Mouse (Mus musculus) layer of hippocampus, adult 18-20 months (tissue): ENCODE measurements around the gene Slc39a1. TPM values are rescaled to one million over a fixed set of nuclear protein-coding genes. Genes with fewer than 3 reads are reported as not detected.
"Not testable (repeated sequence)": the region's sequence is repeated elsewhere in the genome, so short reads cannot be mapped to it uniquely, and the experiment has no call there.

Experiments
- DNase-seq, 2 experiments: peaks; one replicate each; pipeline ENCODE4 v3.0.0; 2022; ENCODE audit warnings: low spot score in 2 of 2
- total RNA-seq, 2 experiments: library from RNA; stranded (reverse); gene quantifications; 2 replicates each; pipeline ENCODE4 v1.2.3; 2021

Gene Slc39a1
- total RNA-seq, 2 experiments from 2014 or later = 39.0 to 45.3 TPM

DNA sequence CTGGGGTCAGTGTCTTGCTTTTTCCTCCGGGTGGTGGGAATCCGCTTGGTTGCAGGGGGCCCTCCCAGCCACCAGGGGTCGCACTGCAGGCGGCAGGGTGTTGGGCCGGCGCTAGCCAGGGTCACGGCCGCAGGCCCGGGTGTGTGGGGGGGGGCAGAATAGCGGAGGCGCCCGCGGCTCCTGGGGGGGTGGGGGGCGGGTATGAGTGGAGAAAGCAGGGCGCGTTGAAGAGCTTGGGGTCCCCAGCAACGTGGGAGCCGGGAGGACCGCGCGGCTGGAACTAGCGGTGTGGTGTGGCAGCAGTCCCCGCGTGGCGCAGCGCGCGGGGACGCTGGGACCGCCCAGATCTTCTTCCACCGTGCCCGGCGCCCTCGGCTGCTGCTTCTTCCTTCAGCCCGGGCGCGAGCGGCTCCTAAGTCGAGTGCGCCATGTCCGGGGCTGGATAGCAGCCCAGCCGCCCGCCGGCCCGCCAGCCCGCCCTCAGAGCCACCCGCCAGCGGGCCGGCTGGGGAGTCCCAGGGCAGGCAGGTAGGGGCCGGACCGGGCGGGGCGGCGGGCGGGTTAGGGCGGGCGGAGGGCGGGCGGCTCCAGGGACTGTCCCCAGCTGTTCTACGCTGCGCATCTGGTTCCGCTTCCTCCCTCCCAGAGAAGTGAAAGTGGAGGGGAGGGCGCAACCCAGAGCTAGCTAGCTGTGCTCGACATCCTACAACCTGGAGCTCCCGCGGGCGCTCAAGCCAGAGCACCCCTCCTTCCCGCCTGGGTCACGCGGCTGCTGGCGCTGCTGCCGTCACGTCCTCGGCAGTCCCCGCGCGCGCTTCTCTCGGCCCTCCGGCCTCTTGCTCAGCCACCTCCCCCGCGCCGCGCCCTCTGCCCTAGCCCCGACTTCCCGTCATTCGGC lies 17.3 kb downstream of the Slc39a1 start, which contains the start of gene Dennd4b:
Gene Dennd4b, plus strand, starts transcription at position 152 of the 898 bp plus-strand sequence.
- DNase-seq = peak; percentile 75 to 86

DNA sequence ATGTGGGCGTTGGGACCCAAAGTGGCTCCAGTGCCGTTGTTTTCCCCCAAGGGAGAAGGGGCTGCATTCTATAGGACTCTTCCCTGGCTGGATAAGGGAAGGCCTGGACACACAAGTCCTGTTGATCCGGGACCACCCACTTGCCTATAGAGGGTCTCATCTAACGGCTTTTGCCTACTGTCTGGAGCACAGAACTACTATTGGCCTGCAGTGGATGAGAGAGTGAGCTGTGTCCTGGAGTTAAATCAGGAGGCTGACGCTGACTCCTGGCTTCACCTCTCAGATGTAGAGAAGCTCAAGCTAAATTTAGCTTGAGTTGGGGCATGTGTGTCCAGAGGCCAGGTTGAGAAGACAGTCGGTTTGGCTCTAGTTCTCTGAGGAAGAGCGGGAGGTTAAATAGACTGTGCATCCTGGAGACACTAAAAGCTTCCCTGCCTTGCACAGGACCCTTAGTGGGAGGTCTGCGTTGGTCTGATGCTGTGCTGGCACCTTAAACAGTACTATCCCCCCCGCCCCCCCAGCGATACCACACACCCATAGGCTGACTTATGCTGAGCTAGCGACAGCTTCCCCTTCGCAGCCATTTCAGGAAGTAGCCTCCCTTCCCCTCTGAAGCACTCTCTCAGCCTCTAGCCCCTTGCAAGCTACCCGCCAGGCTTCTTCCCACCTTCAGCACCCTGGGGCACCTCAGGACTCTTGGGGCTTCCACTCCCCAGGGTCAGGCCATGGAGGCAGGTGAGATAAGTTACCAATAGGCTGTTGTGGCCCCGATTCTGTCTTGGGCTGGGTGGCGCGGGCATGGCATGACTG lies 18.2 kb downstream of the Slc39a1 start:
- DNase-seq = no peak

DNA sequence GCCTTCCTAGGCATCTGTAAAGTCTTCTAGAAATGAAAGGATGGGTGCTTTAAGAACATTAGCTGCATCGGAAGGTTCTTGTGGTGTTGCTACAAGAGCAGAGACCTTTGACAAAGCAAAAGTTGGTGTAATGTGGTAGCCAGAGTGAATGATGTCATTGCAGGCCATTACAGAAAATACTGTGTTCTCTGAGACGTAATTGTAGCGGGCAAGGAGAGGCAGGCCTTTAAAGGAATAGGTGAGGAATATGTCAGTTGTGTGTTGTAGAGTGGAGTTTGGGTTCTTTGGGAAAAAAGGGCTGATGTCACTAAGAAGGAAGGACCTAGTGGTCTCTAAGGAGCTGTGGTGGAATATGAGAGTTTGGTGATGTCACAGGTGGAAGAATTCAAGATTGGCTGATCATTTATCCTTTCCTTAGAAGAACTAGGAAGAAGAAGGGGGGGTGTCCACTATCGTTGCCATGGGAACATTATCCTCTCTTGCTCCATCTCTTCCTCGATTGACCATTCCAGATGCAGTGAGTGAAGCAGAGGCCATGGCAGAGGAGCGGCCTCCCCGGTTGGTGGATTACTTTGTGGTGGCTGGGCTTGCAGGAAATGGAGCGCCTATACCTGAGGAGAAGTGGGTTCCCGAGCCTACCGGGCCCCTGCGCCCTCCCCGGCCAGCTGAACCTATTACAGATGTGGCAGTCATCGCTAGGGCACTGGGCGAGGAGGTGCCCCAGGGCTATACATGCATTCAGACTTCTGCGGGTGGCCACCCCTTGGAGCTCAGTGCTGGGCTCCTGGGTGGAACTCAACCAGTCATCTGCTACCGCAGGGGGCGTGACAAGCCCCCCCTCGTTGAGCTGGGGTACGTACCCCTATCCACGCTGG lies 19.2 kb downstream of the Slc39a1 start:
- DNase-seq = no peak

DNA sequence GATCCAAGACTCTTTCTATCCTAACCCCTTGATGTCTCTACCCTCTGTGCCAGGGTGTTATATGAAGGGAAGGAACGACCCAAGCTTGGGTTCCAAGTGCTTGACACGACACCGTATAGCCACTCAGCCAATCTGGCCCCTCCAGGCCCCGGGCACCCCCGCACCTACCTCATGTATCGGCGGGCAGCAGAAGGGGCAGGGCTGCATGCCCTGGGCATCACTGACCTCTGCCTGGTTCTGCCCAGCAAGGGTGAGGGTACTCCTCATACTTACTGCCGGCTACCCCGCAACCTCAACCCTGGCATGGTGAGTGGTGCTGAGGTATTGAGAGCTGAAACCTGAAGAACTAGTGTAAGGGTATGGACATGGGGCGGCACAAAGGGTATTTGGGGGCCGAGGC lies 20.2 kb downstream of the Slc39a1 start:
- no peak for DNase-seq

DNA sequence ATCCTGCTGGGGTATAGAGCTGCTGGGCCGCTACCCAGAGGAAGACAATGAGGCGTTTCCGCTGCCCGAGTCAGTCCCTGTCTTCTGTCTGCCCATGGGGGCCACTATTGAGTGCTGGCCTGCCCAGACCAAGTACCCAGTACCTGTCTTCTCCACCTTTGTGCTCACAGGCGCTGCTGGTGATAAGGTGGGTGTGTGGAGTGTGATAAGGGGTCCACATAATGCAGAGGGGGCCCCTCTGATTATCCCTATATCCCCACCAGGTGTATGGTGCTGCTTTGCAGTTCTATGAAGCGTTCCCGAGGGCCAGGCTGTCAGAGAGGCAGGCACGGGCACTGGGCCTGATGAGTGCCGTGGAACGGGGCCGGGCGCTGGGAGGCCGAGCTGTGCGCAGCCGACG lies 21.0 kb downstream of the Slc39a1 start:
- DNase-seq = no peak

DNA sequence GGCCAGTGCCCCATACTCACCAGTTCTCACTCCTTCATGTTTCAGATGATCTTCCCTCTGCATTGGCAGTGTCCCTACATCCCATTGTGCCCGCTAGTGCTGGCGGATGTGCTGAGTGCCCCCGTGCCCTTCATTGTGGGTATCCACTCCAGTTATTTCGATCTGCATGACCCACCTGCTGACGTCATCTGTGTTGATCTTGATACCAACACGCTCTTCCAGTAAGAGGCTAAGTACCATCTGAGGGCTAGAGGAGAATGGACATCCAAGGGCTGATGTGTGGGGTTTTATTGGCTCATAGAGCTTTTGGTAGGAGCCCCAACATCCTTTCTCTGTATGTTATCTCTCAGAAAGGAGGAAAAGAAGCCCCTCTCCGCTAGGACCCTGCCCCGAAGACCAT lies 22.8 kb downstream of the Slc39a1 start:
- DNase-seq = no peak

DNA sequence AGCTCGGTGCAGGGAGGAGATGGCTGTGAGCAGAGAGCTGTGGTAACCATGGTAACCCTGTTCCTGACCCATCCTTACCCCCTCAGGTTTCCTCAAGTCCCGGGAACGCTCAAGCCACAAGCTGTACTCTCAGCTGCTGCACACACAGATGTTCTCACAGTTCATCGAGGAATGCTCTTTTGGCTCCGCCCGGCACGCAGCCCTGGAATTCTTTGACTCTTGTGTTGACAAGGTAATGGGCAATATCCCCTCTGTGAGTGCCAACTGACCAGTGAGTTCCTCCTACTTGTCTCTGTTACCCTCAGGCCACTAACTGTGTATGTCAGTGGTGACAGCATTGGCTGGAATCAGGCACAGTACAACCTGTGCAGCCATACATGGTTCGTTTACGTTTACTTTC lies 24.2 kb downstream of the Slc39a1 start:
- no peak for DNase-seq

DNA sequence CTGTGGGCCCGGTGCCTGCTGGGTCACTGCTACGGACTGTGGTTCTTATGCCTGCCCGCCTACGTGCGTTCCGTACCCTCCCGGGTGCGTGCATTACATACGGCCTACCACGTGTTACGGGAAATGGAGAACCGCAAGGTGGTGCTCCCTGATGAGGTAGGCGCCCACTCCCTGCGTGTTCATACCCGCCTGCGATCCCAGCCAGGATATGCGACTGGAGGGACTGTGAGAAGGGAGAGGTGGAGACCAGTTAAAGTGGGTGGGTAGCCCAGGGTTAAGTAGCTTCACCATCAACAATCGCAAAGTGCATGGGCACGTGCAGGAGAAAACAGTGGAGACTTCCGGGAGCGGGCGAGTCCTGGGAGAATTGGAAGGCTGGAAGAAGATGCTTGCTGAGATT lies 25.9 kb downstream of the Slc39a1 start:
- DNase-seq = no peak

DNA sequence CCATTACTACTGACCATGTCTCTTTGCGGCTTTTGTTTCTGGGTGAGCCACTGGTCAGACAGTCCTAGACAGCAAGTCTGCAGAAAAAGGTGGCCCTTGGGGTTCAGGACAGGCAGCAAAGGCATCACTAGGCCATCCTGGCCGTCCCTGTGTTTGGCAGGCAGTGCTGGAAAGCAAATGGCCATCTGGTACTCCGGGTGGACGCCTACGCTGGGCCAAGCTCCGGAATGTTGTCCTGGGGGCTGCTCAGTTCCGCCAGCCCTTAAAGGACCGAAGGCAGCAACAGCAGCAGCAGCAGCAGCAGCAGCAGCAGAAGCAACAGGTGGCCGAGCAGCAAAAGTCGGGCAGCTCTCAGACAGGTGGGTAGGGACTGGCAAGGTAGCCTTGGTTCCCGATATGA lies 27.3 kb downstream of the Slc39a1 start:
- DNase-seq = no peak

DNA sequence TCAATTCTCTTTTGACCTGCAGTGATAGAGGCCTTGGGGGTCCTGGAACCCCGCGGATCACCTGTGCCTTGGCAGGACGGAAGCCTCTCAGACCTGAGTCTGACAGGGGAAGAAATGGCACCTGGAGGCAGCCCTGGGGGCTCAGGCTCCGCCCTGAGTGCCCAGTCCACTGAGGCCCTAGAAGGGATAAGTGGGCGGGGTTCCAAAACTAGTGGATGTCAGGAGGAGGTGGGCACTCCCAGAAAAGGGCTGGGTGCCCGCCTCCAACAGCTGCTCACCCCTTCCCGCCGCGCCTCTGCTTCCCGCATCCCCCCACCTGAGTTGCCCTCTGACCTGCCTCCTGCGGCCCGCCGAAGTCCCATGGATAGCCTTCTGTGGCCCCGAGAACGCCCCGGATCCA lies 28.9 kb downstream of the Slc39a1 start:
- no peak for DNase-seq

DNA sequence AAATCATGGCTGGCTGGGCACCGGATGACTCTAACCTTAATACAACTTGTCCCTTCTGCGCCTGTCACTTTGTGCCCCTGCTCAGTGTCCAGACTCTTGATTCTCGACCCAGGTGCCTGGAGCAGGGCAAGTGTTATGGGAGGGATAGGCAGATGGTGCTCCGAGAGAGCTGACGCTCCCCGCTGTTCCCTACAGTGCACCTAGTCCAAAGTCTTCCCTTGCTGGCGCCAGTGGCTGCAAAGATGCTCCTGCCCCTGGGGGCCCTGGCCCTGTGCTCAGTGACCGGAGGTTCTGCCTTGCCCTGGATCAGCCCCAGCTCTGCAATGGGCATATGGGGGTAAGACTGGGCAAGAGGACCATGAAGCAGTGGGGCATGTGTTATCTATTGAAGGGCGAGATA lies 29.8 kb downstream of the Slc39a1 start:
- no peak for DNase-seq

DNA sequence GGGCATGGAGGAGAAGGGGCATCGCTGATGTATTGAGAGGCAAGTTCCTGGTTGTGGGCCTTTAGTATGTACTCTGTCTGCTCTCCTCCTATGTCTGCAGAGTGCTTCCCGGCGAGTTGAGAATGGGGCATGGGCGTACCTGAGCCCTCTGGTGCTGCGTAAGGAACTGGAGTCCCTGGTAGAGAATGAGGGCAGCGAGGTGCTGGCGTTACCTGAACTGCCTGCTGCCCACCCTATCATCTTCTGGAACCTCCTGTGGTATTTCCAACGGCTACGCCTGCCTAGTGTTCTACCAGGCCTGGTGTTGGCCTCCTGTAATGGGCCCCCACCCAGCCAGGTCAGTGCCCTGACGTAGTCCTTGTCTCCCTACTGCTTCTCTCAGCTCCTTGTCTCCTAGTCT lies 30.2 kb downstream of the Slc39a1 start:
- no peak for DNase-seq

DNA sequence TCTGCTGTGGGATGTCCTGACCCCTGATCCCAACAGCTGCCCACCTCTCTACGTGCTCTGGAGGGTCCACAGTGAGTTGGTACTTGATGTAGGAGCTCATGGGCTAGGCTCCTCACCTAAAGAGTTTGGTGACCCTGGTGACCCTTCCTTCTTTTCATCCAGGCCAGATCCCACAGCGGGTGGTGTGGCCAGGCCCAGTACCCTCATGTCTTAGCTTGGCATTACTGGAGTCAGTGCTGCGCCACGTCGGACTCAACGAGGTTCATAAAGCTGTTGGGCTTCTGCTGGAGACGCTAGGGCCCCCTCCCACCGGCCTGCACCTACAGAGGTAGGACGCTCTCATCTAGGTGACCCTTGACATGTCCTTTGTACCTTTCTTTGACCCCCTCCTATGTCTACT lies 31.2 kb downstream of the Slc39a1 start:
- no peak for DNase-seq

DNA sequence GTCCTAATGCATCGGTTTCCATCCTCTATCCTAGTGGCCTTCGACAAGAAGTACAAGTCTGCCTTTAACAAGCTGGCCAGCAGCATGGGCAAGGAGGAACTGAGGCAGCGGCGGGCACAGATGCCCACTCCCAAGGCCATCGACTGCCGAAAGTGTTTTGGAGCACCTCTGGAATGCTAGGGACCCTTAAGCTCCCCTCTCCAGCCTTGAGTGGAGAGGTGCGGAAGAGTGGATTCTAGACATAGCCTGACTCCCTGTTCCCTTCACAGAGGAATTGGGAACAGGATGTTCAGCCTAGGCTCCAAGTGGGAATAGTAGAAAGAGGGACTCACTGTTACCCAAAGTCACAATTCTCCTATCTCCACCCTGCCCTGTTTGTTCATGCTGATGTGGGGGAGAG lies 31.8 kb downstream of the Slc39a1 start:
- no peak for DNase-seq

DNA sequence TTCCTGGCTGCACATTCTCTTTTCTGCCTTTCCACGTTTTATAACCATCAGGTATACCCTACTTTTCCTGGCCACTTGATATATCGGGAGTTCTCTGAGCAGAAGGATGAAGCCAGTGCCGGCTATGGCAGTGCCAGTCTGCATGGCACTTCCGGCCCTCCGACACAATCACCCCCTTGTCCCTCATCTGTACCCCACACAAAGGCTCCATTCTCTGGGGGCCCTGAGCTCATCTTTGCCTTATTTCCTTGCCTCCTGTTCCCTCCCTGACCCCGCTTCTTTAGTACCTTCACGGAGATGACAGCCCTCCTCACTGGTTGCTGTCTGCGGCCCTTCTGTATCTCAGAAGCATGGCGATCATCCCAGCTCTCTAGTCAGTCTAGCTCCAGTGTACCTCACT lies 32.7 kb downstream of the Slc39a1 start:
- DNase-seq = peak in 1 of 2 experiments; percentile 45

DNA sequence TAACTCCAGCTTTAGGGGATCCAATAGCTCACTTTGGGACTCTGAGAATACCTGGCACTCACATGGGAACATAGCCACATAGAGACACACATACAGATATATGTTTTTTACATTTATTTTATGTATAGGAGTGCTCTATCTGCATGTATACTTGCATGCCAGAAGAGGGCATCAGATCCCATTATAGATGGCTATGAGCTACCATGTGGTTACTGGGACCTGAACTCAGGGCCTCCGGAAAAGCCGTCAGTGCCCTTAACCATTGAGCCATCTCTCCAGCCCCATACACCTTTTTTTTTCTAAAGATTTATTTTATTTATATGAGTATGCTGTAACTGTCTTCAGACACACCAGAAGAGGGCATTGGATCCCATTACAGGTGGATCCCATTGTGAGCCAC lies 36.2 kb downstream of the Slc39a1 start:
- DNase-seq = no peak

DNA sequence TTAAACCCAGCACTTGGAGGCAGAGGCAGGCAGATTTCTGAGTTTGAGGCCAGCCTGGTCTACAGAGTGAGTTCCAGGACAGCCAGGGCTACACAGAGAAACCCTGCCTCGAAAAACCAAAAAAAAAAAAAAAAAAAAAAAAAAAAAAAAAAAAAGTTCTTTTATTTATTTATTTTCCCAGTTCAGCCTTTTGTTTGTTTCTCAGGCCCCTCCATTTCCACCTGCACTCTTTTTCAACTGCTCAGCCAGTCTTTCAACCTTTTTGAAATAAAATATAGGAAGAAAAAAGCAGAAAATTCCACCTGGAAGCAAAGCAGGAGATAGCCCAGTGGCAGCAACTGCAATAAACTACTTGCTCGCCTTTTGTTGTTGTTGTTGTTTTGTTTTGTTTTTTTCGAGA lies 41.4 kb downstream of the Slc39a1 start:
- DNase-seq = not testable (repeated sequence)

DNA sequence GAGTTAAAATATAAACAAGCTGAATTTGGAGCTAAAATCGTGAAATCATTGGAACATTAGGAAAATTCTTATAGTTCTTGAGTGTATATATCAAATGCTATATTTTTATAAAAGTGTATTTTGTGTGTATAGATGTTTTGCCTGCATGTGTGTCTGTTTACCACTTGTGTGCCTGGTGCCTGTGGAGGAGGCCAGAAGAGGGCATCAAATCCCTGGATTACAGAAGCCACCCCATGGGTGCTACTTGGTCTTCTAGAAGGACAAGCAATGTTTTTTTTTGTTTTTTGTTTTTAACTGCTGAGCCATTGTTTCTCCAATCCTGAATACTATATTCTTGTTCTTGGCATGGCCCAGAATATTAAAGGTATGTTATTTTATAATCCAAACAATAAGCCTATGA lies 42.6 kb downstream of the Slc39a1 start:
- DNase-seq = no peak

DNA sequence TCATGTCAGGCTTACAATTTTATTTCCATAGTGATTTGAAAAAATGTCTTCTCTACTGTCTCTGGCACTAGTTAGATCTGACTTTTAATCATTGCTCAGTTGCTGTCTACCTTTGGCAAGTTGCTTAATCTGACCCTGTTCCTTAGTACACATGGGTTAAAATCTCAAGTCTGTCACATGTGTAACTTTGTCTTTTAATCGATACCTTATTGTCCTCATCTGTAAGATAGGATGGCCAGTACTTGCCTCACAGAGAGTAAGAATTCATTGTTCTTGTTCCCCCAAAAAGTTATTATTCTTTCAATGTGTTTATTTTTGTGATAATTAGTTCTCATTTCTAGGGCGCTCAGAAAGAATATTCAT lies 44.0 kb downstream of the Slc39a1 start:
- DNase-seq = no peak

DNA sequence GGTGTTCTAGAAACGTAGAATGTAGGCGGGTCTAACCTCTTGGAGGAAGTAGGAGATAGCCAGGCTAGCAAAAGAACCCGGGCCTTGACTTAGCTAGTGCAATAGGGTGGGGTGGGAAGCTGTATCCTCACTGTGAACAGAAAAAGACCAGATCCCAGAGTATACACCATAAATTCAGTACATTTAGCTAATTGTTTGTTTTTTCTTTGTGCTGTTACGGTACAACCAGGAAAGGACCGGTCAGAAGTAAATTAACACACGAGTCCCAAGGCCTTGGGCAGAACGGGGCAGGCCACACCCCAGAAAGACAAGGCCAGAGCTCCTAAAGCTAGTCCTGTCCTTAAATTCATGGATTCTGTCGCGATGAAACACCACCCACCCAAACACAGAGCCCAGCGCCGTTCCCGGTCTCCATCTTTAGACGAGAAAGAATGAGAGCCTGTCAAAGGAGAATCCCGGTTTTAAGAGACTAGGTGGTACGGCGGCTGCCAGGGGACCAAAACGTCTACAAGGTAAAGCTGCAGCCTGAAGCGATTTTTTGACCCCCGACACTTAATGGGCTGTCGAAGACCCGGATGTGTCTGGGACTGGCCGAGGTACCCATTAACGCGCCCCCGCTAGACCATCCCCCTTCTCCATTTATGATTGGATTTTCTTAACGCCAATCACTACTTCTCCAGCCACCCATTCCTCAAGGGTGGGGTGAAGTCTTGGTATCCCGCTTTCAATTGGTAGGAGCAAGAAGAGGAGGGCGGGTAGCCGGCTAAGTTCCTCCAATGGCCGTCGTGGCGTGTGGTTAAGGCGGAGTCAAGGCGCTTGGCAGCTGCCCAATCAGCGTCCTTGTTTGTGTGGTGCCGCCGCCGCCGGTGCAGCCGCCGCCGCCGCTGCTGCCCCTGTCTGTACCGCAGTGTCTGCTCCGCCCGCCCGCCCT lies 44.6 kb downstream of the Slc39a1 start, which contains the start of gene Gatad2b:
Gene Gatad2b, plus strand, starts transcription at position 834 of the 931 bp plus-strand sequence.
- peak; percentile 99 to 100 for DNase-seq
